7 mouse cellular contexts compared by ENCODE assay signal in genomic region chr13:38437930-38438329, GRCm38 (mm10).
DNase-seq lines count a peak whose midpoint lies in the region; ATAC-seq and TF ChIP-seq lines count a peak whose summit lies in the region.

No protein-coding gene starts in this region.

- H3K36me3 ChIP-seq in liver, adult 2 months (ENCODE audit: control insufficient read depth, insufficient read depth, low read length), result no peaks in the 10 kb centered on the region
- no peaks in the 10 kb centered on the region for H3K36me3 ChIP-seq in liver, embryonic 12.5 days
- H3K36me3 ChIP-seq in MEL (ENCODE audit: control insufficient read depth in 1 of 2, insufficient read depth in 2 of 2, low read length in 2 of 2), result no peaks in the 10 kb centered on the region
- H3K36me3 ChIP-seq in splenic B cell, adult 2 months (ENCODE audit: control insufficient read depth, insufficient read depth, low read length, poor library complexity, severe bottlenecking), result no peaks in the 10 kb centered on the region

- TF ChIP-seq POLR2A in liver, adult 2 months (IDR thresholded peaks at IDR 0.05; ENCODE audit: extremely low read depth, insufficient read depth, low read length), result no peak
- TF ChIP-seq POLR2A in MEL (IDR thresholded peaks at IDR 0.05; ENCODE audit: control insufficient read depth in 1 of 2, insufficient read depth in 1 of 2, low read depth in 1 of 2, low read length in 2 of 2, poor library complexity in 1 of 2), result no peak

- no peak overlapping the region for H3K27ac ChIP-seq in liver, adult 2 months (replicated peaks; ENCODE audit: insufficient read depth, low read depth, low read length)
- no peak overlapping the region for H3K27ac ChIP-seq in liver, embryonic 12.5 days
- no peak overlapping the region for H3K27ac ChIP-seq in MEL (ENCODE audit: control insufficient read depth, low read depth, low read length)

- no peaks in the 10 kb centered on the region for H3K27me3 ChIP-seq in liver, adult 2 months (ENCODE audit: control insufficient read depth, insufficient read depth, low read length)
- no peaks in the 10 kb centered on the region for H3K27me3 ChIP-seq in liver, embryonic 12.5 days (replicated peaks)
- H3K27me3 ChIP-seq in MEL (ENCODE audit: control insufficient read depth in 1 of 2, insufficient read depth in 2 of 2, low read length in 2 of 2), result peaks cover 2% of the 10 kb centered on the region in 2 experiments; a peak in 2 of 4 replicates
- H3K27me3 ChIP-seq in splenic B cell, adult 2 months (ENCODE audit: control insufficient read depth, insufficient read depth, low read length, poor library complexity, severe bottlenecking), result no peaks in the 10 kb centered on the region

- no peaks in the 10 kb centered on the region for H3K79me2 ChIP-seq in liver, adult 2 months (ENCODE audit: control insufficient read depth, insufficient read depth, low read length)
- H3K79me2 ChIP-seq in MEL (ENCODE audit: control insufficient read depth, insufficient read depth, low read length, poor library complexity), result no peaks in the 10 kb centered on the region

- no peak overlapping the region for H3K4me3 ChIP-seq in liver, adult 2 months (ENCODE audit: insufficient read depth, low read depth, low read length)
- H3K4me3 ChIP-seq in liver, embryonic 12.5 days, result no peak overlapping the region
- H3K4me3 ChIP-seq in MEL (ENCODE audit: control insufficient read depth in 1 of 2, insufficient read depth in 1 of 2, low read depth in 2 of 2, low read length in 2 of 2), result 0 out of 4 replicates have a peak overlapping the region, but pooled peaks of 1 of the 2 experiments have one; percentile 37

- TF ChIP-seq CTCF in liver, adult 2 months (IDR thresholded peaks at IDR 0.05; ENCODE audit: low read depth, low read length), result peak; percentile 73
- TF ChIP-seq CTCF in MEL (IDR thresholded peaks at IDR 0.05 in 2 of 3, conservative IDR thresholded peaks at IDR 0.05 in 1 of 3; ENCODE audit: control insufficient read depth in 1 of 3, insufficient read depth in 1 of 3, low read depth in 2 of 3, low read length in 3 of 3, poor library complexity in 1 of 3, severe bottlenecking in 1 of 3), result peak; percentile 66 to 80 (median 80)

- H3K9me3 ChIP-seq in liver, embryonic 12.5 days (replicated peaks), result no peaks in the 10 kb centered on the region
- H3K9me3 ChIP-seq in MEL (replicated peaks; ENCODE audit: insufficient read depth, low read length), result no peaks in the 10 kb centered on the region

- no peak overlapping the region for H3K9ac ChIP-seq in liver, adult 2 months (ENCODE audit: low read depth, low read length)
- H3K9ac ChIP-seq in liver, embryonic 12.5 days, result no peak overlapping the region
- H3K9ac ChIP-seq in MEL (ENCODE audit: control insufficient read depth, low read depth, low read length, poor library complexity, severe bottlenecking), result no peak overlapping the region

- H3K4me1 ChIP-seq in liver, adult 2 months (ENCODE audit: control insufficient read depth, insufficient read depth, low read length), result no peaks in the 10 kb centered on the region
- no peaks in the 10 kb centered on the region for H3K4me1 ChIP-seq in liver, embryonic 12.5 days
- H3K4me1 ChIP-seq in MEL (ENCODE audit: control insufficient read depth in 1 of 2, insufficient read depth in 2 of 2, low read length in 2 of 2), result no peaks in the 10 kb centered on the region

- DNase-seq in liver, adult 2 months (ENCODE audit: extremely low read depth, low read depth, low spot score), result peak; percentile 12
- DNase-seq in MEL (ENCODE audit: low read depth, low spot score), result peak; percentile 58
- DNase-seq in adrenal gland, postnatal 25 days, result peak; percentile 23
- peak; percentile 43 for DNase-seq in induced T-regulatory cell, adult 2 months (ENCODE audit: low read depth)
- DNase-seq in splenic B cell, adult 2 months (ENCODE audit: low read depth, low spot score), result peak; percentile 51
- DNase-seq in frontal cortex, postnatal 14 days (ENCODE audit: low spot score in 2 of 2), result no peak

- 39% methylated on average over 5 of the region's 5 CpGs for WGBS in liver, adult 2 months
- WGBS in liver, embryonic 12.5 days (ENCODE audit: insufficient replicate concordance), result 25% methylated on average over 5 of the region's 5 CpGs

- TF ChIP-seq EP300 in MEL (IDR thresholded peaks at IDR 0.05; ENCODE audit: low read depth in 1 of 2, low read length in 2 of 2), result no peak

- H3K4me2 ChIP-seq in liver, embryonic 12.5 days, result no peak overlapping the region

- peak; percentile 74 for TF ChIP-seq RAD21 in MEL (IDR thresholded peaks at IDR 0.05; ENCODE audit: low read depth, low read length)

- no peak for ATAC-seq in liver, embryonic 12.5 days

TF ChIP-seq in MEL, 35 proteins besides CTCF, POLR2A, EP300 and RAD21:
- TF ChIP-seq SMC3 (IDR thresholded peaks at IDR 0.05; ENCODE audit: low read depth, low read length) (peak; percentile 85), ZC3H11A (IDR thresholded peaks at IDR 0.05; ENCODE audit: low read depth, low read length) (peak; percentile 51), MYC (IDR thresholded peaks at IDR 0.05; ENCODE audit: low read depth, low read length) (no peak)

Comparison
In these comparisons a context has a peak if more than half of its experiments do, and no peak if none do; other contexts are left out.
1. DNase-seq: peak in liver, adult 2 months (single experiment), MEL (single experiment), adrenal gland, postnatal 25 days (single experiment), induced T-regulatory cell, adult 2 months (single experiment) and splenic B cell, adult 2 months (single experiment); none in frontal cortex, postnatal 14 days (0 of 2).